Mouse (Mus musculus): ENCODE data around the gene Gpr39.

The Gpr39 gene

DNA sequence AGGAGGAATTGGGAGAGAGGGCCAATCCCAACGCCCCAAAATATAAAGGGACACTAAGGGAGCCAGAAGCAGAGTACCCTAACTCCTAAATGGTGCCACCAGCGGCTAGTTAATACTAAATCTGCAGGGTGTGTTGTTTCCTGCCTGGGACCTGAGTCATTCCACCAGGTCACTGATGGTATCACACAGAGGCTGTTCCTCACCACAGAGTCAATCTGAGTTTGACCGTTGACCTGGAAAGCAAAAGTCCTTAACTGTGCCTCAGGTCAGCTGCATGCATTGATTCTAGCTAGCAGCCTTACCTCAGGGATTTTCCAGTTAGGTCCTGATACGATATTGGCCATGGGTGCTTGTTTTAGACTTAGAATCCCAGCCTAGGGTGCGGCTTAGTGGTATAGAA, 17.5 kb downstream of the Gpr39 start:
- DNase-seq (ENCODE audit: low read depth, low spot score): no peak

DNA sequence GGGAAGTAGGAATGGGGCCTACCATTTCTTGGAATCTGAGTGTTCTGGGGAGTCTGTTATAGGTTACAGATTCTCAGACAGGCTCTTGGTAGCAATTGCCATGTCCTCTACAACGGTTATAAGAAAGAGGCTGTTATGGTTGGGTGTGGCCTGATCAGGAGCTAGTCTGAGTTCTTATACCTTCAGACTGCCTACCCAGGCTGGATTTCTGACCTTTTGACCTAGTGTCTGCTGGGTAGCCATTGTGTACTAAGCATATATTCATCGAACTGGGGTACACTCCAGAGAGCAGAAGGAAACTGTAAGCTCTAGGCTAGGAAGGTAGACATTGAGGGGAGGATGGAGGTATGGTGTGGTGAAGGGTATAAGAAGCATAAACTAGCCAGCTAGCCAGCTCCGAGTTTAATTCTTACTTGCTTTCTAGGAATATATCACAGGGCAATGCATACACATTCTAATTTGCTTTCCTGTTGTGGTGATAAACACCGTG, 24.4 kb downstream of the Gpr39 start:
- DNase-seq (ENCODE audit: low read depth, low spot score): no peak

DNA sequence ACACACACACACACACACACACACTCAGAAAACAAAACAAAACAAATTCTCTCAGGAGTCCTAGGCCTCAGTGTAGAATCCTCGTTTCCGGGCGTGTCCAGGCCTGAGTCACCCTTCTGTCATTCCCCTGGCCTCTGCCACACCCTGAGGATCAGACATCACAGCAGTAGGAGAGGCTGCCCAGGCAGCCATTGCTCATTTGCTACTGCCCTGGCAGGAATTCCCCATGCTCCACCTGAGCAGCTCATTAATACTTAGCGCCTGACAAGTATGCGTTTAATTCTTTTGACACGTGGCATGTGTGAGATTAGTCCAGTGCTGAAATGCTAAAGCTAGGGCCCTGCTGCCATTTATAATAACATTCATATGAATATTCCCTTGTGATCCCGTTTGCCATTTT, 25.0 kb downstream of the Gpr39 start:
- no peak for DNase-seq (ENCODE audit: low read depth, low spot score)

DNA sequence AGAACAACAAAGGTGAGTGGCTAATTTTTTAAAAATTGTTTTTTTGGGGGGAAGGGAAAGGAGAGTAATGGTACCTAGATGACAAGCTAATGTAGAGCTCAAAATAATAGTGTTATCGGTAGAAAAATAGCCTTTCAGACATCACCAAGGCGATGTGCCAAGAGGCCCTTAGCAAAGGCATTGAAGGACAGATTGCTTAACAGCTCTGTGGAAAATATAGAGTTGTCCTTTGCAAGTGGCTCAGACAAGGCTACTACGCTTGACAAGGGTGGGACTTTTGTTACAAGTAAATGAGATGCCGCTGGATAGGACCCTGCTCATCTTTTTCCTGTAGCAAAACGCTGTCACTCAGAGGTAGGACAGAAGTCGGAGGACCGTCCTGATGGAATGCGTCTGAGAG, 25.5 kb downstream of the Gpr39 start:
- DNase-seq (ENCODE audit: low read depth, low spot score): no peak

DNA sequence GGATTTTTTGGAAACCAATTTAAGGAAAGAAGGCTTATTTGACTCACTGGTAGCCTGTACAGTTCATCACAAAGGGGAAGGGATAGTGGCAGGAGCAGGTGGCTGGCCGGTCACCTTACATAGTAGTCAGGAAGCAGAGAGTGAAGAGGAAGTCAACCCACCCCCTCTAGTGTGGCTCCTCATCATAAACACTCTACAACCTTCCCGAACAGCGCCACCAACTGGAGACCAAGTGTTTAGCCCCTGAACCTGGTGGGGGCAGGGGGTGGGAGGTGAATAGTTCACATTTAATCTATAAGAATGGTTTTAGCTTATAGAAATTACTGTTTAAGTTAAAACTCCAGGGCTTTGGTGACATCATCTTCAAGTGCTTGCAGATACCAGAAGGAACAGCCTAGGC, 28.6 kb downstream of the Gpr39 start:
- no peak for DNase-seq (ENCODE audit: low read depth, low spot score)

DNA sequence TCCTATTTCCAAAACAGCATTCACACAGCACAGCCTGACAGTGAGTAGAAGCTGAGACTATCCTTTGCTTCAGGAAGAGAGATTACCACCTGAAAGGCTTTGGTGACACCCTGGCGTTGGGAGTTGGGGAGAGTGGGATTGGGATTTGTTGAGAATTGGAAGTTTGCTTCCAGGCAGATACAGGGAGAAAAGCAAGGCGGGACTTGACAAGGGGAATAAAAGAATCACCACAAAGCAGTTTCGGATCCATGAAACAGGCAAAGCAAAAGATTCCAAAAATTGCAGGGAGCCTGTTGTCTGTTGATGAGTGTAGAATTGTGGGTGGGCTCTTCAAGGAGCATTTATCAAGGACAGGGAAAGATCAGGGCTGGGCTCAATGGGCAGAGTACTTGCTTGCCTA, 38.5 kb downstream of the Gpr39 start:
- no peak for DNase-seq (ENCODE audit: low read depth, low spot score)

DNA sequence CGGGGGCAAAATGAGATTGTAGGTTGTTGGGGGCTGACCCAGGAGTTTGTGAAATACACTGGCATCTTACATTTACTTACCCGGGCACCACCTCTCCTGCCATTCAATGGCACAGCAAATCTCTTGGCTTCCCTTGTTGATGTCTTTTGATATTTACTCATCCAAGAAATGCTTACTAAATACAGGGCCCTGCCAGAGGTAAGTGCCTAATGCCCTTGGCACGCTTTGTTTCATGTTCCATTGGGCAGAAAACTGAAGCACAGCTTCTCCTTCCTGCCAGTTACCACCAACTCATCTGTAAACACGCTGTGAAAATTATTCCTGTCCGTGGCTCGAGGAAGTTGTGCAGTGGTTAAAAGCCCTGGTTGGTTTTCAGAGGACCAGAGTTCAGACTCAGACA, 39.4 kb downstream of the Gpr39 start:
- DNase-seq (ENCODE audit: low read depth, low spot score): no peak

DNA sequence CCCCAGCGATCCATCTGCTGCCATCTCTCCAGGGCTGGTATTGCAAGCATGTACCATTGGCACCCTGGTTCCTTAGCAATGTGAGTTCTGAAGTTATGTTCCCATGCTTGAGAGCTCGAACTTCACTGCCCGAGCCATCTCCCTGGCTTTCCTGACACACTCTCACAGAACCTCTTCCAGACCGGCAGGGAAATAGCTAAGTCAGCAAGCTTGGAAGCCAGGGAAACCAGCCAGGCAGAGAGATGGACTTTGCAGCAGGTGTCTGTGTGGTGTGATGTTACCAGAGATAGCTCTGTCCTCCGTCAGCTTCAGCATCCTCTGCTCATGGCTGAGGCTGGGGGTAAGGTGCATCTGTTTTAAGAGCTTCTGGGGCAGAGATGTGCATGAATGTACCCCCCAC, 41.1 kb downstream of the Gpr39 start:
- DNase-seq (ENCODE audit: low read depth, low spot score): no peak

DNA sequence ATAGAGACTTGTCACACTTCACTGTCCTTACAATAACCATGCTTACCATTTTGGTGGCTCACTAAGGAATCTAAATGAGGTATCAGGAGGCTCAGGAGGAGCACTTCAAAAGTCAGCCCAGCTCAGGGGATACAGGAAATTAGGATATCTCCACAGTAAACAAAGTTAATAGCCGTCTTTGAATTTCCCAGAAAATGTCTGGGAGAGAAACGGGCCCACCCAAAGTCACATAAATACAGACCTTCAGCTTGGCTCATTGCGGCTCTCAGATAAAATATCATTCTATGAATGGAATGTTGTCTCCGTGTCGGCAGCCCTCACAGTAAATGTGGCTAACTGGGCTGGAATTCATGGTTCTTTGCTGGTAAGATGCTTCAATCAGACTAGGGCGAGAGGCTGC, 42.3 kb downstream of the Gpr39 start:
- DNase-seq (ENCODE audit: low read depth, low spot score): no peak

DNA sequence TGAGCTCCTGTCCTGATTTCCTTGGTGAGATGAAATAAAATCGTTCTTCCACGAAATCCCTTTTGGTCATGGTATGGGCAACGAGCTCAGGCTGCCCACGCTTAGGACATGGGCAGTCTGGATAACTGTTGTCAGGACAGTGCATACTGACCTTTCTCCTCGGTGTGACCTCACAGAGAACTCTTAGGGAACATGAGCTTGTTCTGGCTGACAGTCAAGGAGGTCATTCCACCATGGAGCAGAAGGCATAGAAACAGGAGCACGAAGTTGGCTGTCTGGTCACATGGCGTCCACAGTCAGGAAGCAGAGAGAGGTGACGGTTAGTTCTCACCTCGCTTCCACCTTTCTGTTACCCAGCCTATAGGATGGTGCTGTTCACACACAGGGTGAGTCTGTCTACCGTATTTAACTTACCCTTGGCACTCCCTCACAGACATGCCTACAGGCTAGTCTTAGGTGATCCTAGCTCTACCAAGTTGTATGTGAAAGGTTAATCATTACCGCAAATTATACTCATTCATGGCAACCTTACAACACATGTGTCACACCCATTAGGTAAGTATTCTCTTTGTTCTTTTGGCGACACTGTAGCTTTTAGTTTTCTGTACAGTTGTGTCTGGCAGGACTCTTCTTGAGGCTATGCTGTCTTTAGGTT, 44.4 kb downstream of the Gpr39 start:
- DNase-seq (ENCODE audit: low read depth, low spot score): no peak

DNA sequence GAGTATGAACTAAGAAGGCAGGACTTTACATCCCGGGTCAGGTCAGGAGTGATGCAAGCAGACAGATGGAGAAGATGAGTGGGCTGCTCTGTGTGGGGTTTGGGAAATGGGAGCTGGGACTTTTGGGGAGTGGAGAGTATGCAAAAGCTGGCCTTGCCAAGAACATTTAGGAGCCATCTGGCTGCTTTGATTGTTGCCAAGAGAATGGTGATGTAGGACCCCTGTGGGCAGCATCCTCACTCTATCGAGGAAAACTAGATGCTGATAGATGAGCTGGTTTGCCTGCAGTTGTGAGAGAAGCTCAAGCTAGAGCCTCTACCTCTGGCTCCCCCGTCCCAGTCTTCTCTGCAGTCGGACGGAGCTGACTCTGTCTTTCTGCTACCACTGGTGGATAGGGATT, 47.5 kb downstream of the Gpr39 start:
- peak; percentile 64 for DNase-seq (ENCODE audit: low read depth, low spot score)

DNA sequence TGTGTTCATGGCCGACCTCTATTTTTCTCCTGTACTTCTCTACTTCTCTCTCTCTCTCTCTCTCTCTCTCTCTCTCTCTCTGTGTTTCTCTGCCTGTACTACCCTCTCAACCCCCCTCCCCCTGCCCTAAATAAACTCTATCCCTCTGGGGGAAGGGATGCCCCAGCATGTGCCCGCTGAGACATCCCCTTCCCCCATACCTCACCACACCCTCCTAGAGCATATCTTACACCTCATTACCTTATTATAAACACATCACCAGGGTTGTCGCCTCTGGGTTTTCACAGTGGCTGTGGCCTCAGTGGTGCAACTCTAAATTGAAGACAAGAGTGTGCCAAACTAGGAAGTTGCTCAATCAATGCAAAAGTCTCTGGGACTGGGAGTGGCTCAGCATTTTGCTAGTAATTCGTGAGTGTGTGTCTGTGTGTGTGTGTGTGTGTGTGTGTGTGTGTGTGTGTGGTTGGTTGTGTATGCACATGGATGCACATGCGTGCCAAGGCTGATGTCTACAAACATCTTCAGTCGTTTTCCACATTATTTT, 52.3 kb downstream of the Gpr39 start:
- no peak for DNase-seq (ENCODE audit: low read depth, low spot score)

DNA sequence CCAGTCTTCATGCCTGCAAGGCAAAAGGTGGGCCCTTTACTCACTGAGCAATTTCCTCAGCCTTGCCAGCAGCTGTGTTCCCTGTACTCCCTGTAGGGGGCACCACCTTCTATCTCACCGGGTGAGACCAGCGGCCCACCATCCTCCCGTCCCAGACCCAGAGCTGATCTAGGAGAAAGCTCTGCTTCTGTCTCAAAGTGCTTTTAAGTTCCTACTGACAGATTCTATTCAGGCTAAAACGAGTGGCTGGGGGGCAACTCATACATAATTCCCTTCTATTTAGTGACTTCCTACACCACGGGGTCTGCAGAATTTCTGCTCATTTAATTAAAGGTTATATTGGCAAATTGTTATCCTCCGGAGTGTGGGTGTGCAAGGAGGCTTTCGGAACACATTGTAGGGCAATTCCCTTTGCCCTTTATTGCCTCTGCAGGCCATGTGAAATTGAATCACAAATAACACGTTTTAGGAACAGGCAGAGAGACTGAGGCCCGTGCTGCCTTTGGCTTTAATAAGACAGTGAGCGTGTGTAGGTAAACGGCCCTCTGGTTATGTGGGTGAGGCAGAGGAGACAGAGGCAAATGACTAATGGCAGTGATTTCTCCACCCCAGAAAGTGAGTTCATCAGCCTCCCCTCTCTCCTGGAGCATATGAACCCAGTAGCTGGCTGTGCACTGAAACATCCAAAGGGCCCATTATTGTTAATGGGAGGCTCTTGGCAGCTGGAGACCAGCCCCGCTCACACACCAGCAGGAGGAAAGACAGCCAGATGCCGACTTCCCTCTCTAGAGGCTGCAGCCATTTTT, 53.1 kb downstream of the Gpr39 start:
- peak; percentile 6 for DNase-seq (ENCODE audit: low read depth, low spot score)

DNA sequence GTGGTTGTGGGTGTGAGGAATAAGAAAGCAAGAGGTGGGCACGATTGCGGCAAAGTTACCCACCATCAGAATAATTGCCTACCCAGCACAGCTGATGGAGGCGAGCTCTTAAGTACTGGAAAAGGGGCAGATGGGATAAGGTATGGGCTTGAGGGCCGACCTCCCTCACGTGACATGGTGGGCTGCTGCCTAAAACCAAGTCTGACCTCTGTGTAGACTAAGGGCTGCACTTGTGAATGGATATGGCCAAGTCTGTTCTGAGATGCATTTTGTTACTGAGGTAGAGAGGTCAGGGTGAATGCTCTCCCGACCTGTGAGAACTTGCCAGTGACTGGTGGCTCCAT, 53.7 kb downstream of the Gpr39 start:
- no peak for DNase-seq (ENCODE audit: low read depth, low spot score)

DNA sequence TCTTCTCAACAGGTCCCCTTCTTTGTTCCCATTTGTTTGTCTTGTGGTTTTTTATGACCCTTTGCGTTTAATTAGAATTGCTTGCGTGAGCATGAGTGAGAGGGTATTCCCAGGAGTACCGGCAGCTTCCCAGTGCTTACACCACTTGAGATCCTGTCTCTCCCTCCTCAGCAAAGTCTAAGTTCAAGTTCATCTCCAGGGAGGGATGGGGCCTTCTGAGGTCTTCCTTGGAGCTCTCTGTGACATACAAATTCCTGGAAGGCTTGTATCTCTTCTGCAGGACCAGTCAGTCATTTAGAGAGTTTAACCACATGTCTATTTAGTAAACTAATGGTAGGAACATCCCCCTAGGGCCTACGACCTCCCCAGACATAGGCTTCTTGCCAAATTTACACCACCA, 55.1 kb downstream of the Gpr39 start:
- DNase-seq (ENCODE audit: low read depth, low spot score): no peak

DNA sequence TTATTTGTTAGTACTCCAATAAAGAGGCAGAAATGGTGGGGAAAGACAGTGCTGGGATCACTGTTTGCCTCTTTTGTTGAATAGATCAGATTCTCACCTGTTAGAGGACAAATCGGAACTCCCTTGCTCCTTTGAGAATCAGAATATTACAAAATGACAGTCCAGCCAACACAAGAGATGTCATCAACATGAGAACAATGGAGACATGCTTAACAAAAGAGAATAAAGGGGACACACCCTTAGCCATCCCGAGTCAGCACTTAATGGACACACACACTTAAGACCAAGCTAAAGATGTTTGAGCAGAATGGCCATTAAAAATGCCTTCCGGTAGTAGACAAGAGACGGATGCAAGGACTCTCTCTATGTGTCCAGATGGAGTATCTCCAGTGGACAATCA, 68.0 kb downstream of the Gpr39 start:
- DNase-seq (ENCODE audit: low read depth, low spot score): no peak

DNA sequence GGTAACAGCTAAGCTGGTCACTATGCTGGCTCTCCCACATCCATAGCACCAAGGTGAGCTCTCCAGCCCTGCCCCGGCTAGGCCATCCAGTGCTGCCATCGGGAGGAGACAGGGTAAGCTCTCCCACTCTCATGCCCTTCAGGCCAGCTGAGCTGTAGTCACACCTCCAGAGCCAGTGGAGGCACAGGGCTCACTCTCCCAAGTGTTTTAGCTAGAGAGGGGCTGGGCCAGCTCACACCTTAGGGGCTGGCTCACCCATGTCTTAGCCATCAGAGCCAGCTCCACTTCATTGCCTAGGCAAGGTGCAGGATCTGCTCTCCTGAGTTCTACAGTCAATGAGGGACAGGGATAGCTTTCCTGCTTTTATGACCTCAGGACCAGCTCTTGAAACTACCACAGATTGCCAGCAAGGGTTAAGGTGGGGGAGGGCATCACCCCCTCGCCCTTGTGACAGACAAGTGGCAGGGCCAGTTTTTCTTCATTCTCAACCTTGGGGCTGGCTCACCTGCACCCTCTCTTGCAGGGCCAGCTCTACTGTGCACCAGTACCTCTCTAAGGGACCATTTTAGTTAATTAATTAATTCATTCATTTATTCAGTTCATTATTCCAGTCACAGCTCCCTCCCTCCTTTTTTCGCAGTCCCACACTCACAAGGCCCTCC, 78.7 kb downstream of the Gpr39 start:
- no peak for DNase-seq (ENCODE audit: low read depth, low spot score)

DNA sequence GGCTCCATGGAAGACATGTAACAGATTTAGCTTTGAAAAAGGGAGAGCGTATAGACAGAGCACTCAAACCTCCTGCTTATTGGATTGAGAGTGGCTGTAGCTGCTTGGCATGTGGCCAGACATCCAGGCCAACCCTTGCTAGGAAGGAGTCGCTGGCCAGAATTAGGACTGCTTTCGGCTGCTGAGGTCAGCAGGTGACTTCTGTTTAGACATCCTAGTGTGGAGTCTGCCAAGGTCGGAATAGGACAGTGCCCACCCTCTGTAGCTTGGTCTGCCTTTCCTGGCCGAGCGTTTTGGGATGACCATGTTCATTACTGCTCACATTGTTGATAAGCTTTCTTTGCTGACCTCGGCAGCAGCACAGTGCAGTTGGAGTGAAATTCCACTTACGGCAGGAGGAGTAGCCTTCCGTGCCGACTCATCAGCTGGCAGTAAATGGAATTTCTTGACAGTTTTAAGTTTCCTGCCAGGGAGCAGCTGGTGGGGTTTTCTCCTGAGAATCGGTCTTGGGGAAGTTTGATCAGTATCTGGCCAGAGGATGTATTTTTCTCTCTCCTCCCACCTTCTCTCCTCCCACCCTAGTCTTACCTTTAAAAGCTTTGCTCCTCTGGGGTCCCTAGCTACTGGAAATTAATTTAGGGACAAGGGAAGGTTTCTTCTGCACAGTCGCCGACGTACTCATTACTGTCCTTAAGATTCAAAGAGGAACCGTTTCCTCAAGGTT, 83.3 kb downstream of the Gpr39 start:
- no peak for DNase-seq (ENCODE audit: low read depth, low spot score)

DNA sequence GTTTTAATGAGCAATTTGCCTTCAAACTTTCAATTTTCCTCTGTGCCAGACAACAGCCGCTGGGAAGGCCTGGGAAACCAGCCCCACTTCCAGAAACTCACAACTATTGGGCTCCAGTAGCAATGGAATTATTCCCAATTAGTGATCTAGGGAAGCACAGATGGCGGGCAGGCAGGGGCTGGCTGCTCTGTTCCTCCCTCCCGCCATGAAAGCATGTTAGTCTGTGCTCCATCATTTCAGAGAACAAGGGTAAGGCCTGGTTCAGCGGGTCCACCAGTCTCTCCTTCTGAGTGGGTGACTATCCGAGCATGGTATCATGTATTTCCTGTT, 83.9 kb downstream of the Gpr39 start:
- no peak for DNase-seq (ENCODE audit: low read depth, low spot score)

DNA sequence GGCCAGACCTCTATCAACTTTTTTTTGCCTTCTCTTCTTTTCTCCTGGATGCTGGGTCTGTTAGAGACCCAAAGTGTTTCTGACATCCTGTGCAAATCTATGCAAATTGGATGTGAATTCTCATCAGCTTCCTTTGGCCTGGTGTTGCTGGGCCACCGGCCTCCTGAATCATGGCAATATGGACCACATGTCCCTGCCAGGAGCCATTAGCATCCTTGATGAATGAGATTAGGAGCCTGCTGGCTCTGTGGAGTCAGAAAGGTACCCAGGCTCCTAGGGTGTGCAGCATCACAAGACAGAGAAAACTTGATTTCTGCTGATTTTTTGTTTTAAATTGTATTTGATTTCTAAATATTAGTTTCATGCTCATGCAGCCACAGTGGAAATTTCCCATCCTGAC, 85.3 kb downstream of the Gpr39 start:
- DNase-seq (ENCODE audit: low read depth, low spot score): no peak

DNA sequence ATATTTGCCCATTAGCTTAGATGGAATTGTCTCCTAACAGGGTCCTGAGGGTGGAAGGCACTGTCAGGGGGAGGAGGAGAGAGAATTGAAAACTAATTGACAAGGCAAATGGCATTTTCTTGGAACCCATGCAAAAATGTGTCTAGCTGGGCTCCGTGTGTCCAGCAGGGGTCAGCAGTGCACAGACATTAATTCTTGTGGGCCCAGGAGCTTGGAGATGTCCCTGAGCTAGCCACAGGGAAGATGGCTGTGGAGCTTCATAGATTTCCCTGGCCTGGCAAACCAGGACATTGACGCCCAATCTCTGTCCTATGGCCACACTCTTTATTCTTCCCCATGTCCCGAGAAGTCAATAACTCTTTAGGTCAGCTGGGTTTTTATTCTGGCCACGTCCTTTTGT, 113.0 kb downstream of the Gpr39 start:
- DNase-seq (ENCODE audit: low read depth, low spot score): no peak

DNA sequence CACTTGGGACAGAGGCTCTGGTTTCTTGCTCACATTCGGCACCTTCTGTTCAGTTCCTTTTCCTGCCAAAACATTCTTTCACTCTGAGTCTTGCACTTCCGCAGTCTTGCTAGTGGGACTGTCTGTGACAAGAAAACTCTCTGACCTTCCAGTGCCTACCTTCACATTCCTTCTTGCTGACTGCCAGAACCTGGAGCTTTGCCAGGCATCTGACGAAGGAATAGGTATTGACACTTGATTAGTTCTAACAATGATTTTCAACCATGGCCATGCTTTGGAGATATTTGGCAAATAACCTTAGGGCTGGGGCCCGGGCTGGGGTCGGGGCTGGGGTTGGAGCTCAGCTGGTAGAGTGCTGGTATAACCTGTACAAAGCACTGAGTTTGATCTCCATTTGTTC, 123.7 kb downstream of the Gpr39 start:
- DNase-seq (ENCODE audit: low read depth, low spot score): no peak
